Mouse (Mus musculus) thymus, adult 2 months (tissue): ENCODE measurements around the gene Abhd17b.

Experiments used
- CTCF ChIP-seq: fragments of 200-500 bp; IDR thresholded peaks from 2 replicates; pipeline ENCODE4 v1.5.1; 2012; ENCODE audit warnings: mild to moderate bottlenecking, control low read depth, low read length, moderate library complexity, borderline replicate concordance; ENCODE audit not compliant: control insufficient read depth, poor library complexity, insufficient read depth; ENCODE audit errors: extremely low read depth
- POLR2A ChIP-seq: fragments of 200-500 bp; IDR thresholded peaks from 2 replicates; pipeline ENCODE4 v1.6.1; 2012; ENCODE audit warnings: mild to moderate bottlenecking, low read length, control low read depth, moderate library complexity; ENCODE audit not compliant: control insufficient read depth, poor library complexity, insufficient read depth; ENCODE audit errors: extremely low read depth

- no peak for TF ChIP-seq POLR2A
- no peak for TF ChIP-seq CTCF
Observed at GRCm38 (mm10) chr19:21720950-21721349, 68.0 kb downstream of the Abhd17b start.
